Mouse (Mus musculus) retina, postnatal 7 days (tissue): ENCODE results near the gene Fam166a.
A peak's percentile ranks its signal among the peaks of the same experiment; 100 is the strongest.

Experiments
- DNase-seq: peaks from one replicate; pipeline ENCODE4 v3.0.0-alpha.2; 2012; ENCODE audit warnings: low read depth, low spot score

Gene Fam166a

DNA sequence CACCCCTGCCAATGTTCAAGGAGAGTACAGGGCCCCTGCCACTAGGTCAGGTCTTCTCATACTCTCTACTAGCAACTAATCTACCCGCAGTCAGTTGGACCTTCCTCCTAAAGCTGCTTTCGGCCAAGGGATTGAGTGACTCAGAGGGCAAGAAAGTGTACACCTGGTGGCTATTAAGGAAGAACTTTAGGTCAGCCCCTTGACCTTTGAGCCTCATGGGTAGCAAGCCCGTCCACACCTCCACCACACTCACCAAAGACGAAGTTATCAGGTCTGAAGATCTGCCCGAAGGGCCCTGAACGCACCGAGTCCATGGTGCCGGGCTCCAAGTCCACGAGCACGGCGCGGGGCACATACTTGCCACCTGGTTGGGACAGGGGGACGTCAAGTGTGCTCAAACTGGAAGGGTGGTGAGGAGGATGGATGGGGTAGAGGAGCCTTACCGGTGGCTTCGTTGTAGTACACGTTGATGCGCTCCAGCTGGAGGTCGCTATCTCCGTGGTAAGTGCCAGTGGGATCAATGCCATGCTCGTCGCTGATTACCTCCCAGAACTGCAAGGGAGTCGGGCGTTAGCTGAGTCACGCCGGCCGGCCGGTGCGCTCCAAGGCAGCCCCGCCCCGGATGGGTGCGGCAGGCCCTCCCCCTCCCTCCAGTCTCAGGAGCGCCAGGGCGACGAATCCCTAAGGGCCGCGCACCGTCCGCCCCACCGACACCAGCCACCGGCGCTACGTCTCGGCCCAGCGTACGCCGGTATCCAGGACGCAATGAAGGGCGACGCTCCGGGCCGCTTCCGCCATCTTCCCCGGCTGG is 5.3 kb downstream of the Fam166a start:
- no peak for DNase-seq

DNA sequence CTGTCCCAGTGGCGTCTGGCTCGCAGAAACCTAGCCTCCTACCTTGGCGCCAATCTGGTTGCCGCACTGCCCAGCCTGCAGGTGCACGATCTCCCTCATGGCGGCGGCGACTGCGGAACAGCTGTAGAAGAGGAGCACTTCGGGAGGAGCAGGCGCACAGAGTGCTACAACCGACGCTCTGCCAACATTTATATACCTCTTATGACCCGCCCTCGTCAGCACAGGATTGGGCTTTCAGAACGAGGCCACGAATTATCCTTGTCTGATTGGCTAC is 5.9 kb downstream of the Fam166a start, which contains the start of gene Tubb4b:
Gene Tubb4b, minus strand, starts transcription at position 211 of the 274 bp plus-strand sequence.
- no peak for DNase-seq

DNA sequence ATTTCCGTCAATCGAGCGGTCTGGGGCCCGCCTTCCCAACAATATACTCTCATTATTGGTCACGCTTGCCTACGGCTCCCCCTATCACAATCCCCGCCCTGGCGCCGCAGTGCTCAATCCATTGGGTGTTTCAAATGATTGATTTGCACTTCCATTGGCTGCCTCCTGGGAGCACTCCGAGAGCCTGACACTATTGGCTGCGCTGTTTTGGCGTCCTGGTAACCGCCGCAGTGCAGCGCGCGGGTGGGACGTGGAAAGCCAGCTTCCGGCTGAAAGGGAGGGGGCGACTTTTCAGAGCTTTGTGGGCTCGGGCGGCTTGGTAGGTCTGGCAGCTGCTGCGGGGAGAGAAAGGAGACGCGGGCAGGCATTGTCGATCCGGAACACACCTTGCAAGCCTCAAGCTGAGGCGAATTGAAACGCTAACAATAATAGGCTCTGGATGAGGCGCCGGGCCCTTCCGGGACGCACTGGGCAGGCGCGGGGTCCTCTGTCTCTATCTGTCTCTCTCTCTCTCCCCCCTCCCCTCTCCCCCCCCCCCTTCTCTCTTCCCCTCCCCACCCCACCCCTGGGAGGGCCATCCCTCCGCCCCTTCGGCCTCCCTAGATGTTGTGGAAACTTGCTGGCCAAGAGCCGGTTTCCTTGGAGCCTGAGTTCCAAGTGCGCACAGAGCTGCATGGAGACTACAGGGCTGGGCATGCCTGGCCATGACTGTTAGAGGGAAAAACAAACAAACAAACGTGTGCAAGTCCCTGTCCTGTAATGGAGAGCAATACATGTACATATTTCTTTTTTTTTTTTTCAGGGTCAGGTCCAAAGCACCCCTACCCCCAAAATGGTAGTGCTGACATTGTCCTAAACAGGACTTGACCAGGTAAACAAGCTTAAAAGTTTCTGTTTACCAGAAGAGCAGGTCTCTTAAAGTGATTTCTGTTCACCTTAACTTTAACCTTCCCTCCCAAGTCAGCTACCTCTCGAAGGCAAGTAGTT is 6.5 kb downstream of the Fam166a start:
- DNase-seq = peak; percentile 98

DNA sequence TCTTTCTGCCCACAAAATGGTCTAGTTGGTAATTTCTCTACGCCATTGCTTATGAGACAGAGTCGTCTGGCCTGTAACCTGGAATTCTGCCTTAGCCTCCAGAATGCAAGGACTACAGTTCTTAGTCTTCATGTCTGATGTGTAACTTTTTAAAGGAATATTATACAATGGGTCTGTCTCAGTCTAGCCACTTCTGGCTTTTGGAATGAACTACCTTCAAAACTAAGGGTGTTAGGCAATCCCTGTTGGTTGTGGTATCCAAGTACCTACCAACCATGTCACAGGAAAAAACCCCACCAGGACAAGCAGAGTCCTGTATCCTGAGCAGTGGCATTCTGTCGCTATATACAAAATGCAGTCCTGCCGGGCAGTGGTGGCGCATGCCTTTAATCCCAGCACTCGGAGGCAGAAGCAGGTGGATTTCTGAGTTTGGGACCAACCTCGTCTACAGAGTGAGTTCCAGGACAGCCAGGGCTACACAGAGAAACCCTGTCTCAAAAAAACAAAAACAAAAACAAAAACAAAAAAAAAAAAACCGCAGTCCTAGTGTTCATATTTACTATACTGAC is 7.3 kb downstream of the Fam166a start:
- no peak for DNase-seq

DNA sequence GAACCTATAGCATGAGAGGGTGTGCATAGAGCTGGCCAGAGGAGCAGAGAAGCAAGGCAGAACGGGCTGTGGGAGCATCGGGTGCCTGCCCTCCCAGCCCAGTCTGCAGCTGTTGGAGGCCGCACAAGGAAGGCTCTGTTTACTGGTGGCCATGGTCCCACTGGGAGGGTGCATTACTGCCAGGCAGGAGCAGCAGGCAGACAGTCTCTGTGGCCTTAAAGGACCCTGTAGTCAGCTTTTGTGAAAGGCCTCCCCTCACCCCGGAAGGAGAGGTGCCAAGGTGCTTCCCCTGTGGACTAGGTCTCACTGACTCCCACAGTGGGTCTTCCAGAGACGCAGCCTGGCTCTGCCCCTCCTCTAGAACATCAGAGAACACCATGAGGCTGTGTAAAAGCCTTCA is 8.3 kb downstream of the Fam166a start:
- no peak for DNase-seq

DNA sequence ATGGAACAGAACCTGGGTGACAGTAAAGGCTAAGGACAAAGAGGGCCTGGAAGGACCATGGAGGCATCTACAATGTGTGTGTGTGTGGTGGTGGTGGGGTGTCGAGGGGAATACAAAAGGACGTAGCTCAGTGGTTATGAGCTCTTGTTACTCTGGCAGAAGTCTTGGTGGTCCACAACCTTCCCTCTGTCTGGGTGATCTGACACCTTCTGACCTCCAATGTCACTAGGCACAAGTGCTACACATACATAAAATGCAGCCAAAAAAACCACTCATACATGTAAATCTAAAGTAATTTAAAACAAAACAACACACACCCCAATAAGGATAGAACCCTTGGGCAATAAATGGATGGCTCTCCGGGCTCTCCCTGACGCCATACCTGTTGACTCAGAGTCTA is 8.9 kb downstream of the Fam166a start:
- DNase-seq = no peak

DNA sequence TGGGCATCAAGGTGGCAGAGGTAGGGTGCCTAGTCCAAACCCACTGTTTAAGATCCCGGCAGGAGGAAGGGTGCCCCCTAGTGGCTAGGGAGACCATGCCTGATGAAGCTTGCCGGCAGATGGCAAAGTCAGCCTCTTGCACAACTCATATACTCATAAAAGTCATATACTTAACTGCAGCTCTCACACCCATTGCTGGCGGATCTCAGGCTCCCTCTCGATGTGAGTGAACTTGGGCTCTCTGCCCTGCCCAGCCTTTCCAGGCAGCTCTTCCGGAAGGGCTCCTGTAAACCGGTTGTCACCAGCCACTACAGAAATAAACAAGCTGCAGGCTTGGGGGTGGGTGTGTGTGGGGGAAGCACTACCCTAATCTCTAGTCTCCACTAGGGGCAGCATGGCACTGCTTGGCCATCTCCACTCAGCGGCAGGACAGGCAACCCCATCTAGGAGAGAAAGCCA is 9.9 kb downstream of the Fam166a start:
- DNase-seq = peak; percentile 81

DNA sequence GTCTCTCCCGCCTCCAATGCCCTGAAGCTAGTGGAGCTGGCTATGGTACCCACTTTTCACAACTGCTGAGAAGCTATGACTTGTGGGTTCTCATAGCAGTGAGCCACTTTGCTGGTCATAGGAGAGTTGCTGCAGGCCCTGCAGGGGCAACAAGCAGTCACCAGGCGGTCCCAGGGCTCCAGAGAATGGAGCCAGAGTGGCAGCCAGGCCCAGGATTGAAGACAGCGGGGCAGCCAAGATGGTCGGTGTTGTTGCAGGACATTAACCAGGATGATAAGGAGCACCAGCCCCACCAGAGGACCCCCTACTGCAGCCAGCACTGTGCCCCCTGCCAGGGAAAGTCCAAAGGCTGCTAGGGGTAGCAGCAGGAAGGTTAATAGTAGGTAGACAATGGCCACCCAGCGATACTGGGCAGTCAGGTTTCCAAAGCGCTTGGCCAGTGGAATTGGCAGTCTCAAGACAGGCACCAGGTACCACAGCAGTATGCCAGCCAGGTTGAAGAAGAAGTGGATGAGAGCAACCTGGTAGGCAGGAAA is 10.5 kb downstream of the Fam166a start:
- no peak for DNase-seq

DNA sequence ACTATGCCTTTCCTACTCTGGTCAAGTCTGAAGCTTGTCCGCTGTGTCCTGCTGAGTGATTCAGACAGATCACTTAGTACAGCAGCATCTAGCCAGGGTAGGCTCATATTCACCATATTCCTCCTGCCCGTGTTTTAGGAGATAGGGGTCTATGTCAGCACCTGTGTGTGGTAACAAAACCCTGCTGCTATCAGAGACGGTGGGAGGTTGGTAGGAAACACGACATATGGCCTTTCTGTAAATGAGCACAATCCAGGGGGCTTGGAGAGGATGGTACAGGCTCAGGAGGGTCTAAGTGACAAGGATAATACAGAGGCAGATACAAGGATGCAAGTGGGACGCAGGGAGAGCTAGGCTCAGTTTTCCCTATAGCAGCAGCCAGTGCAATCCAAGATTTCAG is 11.0 kb downstream of the Fam166a start:
- no peak for DNase-seq

DNA sequence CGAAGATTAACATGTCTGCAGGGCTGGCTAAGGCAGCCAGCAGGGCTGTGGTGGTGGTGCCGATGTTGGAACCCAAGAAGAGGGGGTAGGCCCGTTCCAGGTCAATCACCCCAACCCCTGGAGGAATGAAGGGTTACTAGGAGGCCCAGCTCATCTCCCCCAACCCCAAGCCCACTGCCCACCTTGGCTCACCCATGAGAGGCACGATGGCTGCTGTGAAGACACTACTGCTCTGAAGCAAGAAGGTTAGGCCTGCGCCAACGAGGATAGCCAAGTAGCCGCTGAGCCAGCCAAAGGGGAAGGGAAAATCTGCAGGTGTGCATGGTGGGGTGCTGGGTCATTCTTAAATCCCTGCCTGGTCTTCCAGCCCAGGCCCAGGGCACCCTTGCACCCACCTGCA is 12.0 kb downstream of the Fam166a start:
- DNase-seq = no peak

DNA sequence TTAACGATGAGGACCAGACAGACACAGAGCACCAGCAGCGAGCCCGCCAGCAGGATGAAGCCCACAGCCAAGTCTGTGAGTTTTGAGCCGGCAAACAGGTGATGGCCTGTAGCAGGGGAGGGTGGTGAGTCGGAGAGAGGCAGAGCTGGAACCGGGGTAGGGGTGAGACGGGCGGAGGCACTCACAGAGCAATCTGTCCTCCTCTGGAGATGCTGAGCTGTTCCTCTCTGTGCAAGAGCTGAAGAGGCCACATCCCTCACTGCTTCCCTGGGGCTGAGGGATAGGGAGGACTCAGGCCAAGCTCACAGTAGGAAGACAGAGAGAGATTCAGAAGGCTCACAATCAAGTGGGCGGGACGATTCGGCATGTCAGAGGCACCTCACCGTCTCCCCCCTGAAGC is 12.5 kb downstream of the Fam166a start:
- no peak for DNase-seq

DNA sequence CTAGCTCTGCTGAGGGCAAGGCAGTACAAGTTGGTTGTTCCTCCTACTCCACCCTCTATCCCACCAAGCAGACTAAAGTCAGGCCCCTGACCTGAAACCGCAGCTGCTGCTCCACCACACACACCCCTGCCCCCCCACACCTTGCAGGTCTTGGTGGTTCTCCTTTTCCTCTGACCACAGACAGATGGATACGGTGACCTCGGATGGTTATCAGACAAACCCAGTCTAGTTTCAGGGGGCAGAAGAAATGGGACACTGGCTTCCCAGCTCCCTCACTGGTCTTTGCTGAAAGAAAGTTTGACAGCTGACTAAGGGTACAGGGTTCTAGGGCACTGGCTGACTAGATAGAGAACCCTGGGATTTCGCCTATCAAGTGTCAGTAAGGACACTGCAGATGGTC is 14.9 kb downstream of the Fam166a start:
- no peak for DNase-seq

DNA sequence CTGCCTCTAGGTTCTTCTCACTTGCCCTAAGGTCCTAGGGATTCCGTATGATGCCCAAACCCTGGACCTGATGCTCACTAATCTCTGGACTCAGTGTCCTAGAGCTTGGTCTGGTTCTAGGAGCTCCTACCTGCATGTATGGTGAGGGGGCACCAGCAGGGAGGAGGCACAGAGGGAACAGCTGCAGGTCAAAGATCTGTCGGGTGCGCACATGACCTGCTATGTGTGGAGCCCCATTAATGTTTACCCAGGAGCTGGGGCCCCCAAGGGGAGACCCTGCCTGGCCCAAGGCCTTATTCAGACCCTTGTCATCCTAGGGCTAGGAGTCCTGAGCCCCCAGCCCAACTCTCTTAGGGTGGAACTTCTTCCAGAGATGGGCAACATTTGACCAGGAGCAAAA is 15.5 kb downstream of the Fam166a start, which contains the start of gene Slc34a3:
Gene Slc34a3, minus strand, starts transcription at position 315 of the 400 bp plus-strand sequence.
- no peak for DNase-seq

DNA sequence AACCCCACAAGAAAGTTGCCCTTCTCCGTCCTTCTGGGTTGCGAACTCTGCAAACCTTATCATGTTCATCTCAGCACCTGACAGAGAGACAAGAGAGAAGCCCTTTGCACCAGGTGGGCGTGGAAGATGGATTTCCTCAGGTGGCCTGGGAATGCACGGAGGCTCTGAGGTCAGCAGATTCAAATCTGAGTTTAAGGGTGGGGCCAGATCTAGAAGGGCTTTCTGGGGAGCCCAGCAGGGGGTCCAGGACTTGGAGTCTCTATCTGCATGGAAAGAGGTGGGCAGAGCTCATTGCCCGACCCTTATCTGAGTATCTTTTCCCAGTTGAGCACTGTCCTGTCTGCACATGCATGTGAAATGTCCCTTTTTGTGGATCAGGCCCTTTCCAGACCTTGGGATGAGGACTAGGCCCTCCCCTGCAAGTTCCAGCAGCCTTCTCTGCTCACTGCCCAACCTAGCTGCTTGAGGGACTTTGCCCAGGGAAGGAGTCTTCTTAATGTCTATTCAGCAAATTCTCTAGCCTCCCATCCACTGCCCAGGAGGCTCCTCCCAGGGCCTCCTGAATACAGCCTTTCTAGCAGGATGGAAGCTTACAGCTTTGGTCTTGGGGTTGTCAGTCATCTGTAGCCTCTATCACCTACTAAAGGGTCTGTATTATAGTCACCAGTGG is 16.1 kb downstream of the Fam166a start:
- DNase-seq = no peak

DNA sequence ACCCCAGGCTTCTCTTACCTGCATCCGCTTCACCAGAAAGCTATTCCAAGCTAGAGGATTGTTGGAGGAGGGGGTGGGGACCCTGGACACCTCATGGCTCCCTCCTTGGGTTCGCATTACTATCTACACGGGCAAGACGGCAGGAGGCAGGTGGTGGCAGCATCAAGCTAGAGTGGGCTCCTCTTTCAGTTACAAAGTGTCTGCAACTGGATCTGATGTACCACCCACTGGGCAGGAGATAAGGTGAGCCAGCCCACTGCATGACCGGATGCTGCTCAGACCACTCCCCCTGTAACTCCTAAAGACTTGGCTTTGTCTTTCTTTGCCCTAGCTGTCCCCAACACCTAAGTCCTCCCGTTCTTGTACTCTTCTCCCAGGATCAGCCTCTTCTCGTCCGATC is 18.1 kb downstream of the Fam166a start, which contains the start of gene Rnf224:
Gene Rnf224, minus strand, starts transcription at position 174 of the 400 bp plus-strand sequence.
- DNase-seq = no peak

DNA sequence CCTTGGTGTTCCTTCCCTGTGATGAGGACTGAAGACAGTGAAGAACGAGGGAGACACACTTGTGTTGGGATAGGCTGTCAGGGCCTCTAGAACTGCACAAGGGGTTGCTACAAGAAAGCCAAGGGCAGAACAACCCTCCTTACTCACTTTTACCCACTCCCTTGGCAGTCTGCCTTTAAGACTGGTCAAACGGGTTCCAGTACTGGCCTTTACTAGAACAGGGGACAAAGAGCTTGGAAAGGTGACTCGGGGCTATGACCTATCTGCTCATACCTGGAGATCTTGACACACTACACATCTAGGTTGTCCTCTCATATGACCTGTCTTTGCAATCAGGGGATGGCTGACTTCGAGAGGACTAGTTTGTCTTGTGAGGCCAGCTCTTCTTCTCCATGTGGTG is 19.0 kb downstream of the Fam166a start:
- no peak for DNase-seq

DNA sequence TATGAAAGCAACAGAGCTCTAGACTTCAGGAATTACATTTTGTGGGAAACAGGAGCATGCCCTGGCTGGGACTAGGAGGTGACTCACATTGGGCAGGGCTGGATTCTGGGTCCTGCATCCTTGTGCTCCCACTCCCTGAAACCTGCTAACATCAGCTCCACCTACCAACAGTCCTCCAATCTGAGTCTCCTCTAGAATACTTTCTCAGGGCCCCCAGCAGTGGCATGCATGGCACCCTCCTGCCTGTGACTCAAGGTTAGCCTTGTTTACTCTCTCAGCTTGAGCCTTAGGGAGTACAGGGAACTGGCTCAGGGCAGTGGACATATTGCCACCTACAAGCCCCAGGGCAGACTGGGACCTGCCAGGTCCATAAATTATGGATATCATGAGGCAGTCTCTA is 19.6 kb downstream of the Fam166a start:
- no peak for DNase-seq

DNA sequence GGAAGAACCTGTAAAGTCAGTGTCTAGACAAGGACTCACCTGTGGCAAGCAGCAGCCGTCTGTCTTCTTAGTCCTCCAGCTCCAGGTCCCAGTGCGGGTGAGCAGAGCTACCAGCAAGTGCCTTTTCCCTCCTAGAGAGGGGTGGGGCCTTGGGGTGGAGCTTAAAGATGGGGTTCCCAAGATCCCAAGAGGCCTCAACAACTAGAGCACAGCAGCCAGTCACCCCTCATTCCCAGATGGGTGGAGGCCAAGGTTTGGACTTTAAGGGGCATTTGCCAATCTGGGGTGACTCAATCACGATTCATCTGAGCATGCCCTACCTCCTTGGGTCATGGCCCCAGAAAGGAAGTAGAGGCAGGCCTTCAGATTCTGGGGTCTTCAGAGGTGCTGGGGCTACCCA is 21.2 kb downstream of the Fam166a start:
- DNase-seq = no peak

DNA sequence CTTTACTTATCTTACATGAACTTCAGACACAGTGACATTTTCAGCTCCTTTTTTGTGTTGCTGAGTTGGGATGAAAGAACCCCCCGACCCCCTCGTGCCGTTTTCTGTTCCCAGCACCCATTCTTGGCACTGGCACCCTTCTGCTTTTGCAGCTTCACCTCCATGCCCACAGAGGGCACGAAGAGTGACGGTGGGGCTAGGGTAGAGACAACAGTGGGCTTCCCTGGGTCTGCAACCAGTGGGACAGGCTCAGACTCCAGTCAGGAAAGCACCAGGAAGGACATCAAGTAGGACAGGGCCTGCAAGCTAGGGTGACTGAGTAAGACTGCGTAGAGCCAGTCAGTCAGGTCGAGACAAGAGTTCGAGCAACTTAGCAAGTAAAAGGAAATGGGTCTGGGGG is 21.8 kb downstream of the Fam166a start:
- DNase-seq = no peak

DNA sequence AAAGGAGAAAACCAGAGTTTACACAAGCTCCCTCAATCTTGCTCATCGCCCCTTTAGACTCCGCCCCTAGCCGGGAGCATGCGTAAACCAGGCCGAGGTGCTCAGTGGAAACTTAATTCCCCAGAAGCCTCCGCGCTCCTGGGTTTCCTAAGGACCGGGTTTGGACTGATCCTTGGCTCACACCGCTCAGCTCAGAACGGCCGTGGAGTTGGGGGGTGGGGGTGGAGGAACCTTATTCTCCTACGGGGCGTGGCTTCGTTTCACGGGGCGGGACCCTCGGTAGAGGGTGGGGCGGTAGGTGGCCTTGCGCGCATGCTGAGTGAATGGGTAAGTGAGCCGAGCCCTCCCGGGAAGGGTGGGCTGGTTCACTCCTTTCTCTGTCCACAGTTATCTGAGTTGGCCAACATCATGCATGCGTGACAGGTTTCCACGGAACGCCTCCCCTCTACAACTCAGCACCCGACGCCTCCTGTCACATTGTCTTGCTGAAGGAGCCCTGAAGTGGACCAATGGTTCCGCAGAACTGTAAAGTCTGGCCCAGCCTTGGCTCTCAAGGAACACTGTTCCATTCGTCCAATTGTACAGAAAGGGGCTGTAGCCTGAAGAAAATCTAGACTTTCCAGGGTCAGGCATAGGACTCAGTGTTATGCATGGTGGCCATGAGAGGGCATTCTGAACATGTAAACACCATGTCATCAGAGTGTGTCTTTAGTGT is 22.3 kb downstream of the Fam166a start:
- DNase-seq = peak; percentile 65

DNA sequence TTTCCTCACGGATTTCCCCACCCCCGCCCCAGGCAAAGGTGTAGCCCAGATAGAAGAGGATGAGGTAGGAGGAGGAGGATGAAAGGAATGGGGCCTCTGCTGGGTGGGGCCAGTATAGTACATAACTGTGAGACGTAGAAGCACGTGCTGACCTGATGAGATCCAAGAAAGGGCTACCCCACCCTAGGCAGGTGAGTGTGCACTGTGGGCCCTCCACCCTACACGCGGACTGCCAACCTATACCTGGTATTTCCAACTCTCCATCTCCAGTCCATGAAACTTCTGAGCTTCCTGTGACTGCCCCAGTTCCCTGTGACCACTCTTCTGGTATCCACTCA is 22.9 kb downstream of the Fam166a start:
- no peak for DNase-seq
